ENCODE assay signal across 27 mouse cellular contexts in the genomic region with DNA sequence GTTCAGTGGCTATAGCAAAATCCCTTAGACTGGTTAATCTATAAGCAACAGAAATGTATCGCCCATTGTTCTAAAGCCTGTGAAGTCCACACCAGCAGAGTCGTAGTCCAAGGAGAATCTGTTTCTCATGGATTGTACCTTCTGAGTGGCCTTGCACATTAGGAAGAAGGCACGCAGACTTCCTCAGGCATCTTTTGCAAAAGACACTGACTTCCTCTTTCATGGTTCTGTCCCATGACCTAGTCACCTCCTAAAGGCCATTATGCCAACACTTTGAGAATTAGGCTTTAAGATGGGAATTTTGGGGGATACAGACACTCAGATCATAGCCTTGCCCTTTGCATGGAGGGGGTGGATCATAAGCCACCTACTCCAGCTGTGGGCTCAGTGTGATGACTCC. TPM values are rescaled to one million over a fixed set of nuclear protein-coding genes. Genes with fewer than 3 reads are reported as not detected.
DNase-seq lines count a peak whose midpoint lies in the region; ATAC-seq and TF ChIP-seq lines count a peak whose summit lies in the region.
"Had no signal": no experiment of that assay in that cellular context is flagged by ENCODE, and none has a peak within 500 bp of the region (broad histone marks: within the 10 kb centered on the region; RNA-seq: fewer than 3 reads in every experiment).

No protein-coding gene starts in this region.

- H3K9ac ChIP-seq in heart, embryonic 11.5 days (ENCODE audit: low read depth, low read length) = no peak overlapping the region
- H3K9ac ChIP-seq: embryonic facial prominence, embryonic 12.5 days; embryonic facial prominence, embryonic 15.5 days; forebrain, postnatal 0 days; heart, embryonic 13.5 days; hindbrain, embryonic 14.5 days had no signal

- peak; percentile 80 for DNase-seq in heart, adult 11 months
- DNase-seq in lung, postnatal 36 days = peak; percentile 10
- no peak for DNase-seq in lung, adult 2 months
- no peak for DNase-seq in natural killer cell, adult 2 months (ENCODE audit: low spot score in 2 of 2)
- DNase-seq: adrenal gland, adult 8-10 months; adrenal gland, postnatal 36 days; cerebellum, adult 11 months; cerebellum, adult 2 months; cerebellum, adult 9-11 months; cerebellum, postnatal 25 days; forebrain, postnatal 0 days; gastrocnemius, postnatal 10 days; gastrocnemius, postnatal 36 days; heart, adult 18-20 months; heart, postnatal 14 days; heart, postnatal 4 days had no signal

- no peak overlapping the region for H3K4me2 ChIP-seq in heart, embryonic 11.5 days
- H3K4me2 ChIP-seq: embryonic facial prominence, embryonic 12.5 days; embryonic facial prominence, embryonic 15.5 days; heart, embryonic 13.5 days; hindbrain, embryonic 14.5 days had no signal

- H3K27ac ChIP-seq in heart, embryonic 11.5 days (ENCODE audit: low read depth, low read length) = no peak overlapping the region
- H3K27ac ChIP-seq: embryonic facial prominence, embryonic 12.5 days; embryonic facial prominence, embryonic 15.5 days; heart, embryonic 13.5 days; hindbrain, embryonic 14.5 days; hindbrain, postnatal 0 days had no signal

- no peaks in the 10 kb centered on the region for H3K27me3 ChIP-seq in heart, embryonic 11.5 days (ENCODE audit: control insufficient read depth, insufficient read depth, low read length)
- H3K27me3 ChIP-seq: embryonic facial prominence, embryonic 12.5 days; embryonic facial prominence, embryonic 15.5 days; heart, embryonic 13.5 days had no signal

- ATAC-seq in heart, embryonic 11.5 days (replicated peaks; ENCODE audit: insufficient number of reproducible peaks, low FRiP score, low TSS enrichment) = no peak
- peak; percentile 68 for ATAC-seq in megakaryocyte progenitor cell, adult 5-6 weeks (replicated peaks; ENCODE audit: poor library complexity)
- ATAC-seq in megakaryocyte-erythroid progenitor cell, adult 5-6 weeks (replicated peaks; ENCODE audit: low FRiP score, low TSS enrichment, poor library complexity, severe bottlenecking) = no peak
- ATAC-seq: activated CD4-positive, CD25-positive, alpha-beta regulatory T cell, adult 4 months; forebrain, embryonic 14.5 days; forebrain, postnatal 0 days; hindbrain, postnatal 0 days had no signal

- WGBS in heart, embryonic 11.5 days (ENCODE audit: insufficient replicate concordance) = 87% methylated on average over 3 of the region's 3 CpGs
- 80% methylated on average over 3 of the region's 3 CpGs for WGBS in lung, adult 2 months

- no peak for TF ChIP-seq POLR2A in lung, adult 2 months (IDR thresholded peaks at IDR 0.05; ENCODE audit: borderline replicate concordance, extremely low read depth, low read depth, low read length)

- TF ChIP-seq CTCF in lung, adult 2 months (IDR thresholded peaks at IDR 0.05; ENCODE audit: insufficient read depth, low read length) = no peak

- H3K36me3 ChIP-seq in heart, embryonic 11.5 days (ENCODE audit: control insufficient read depth, insufficient read depth, low read length) = no peaks in the 10 kb centered on the region
- H3K36me3 ChIP-seq: embryonic facial prominence, embryonic 12.5 days; embryonic facial prominence, embryonic 15.5 days; heart, embryonic 13.5 days had no signal

- H3K9me3 ChIP-seq in heart, embryonic 11.5 days (replicated peaks; ENCODE audit: control insufficient read depth, low read length) = no peaks in the 10 kb centered on the region
- H3K9me3 ChIP-seq: embryonic facial prominence, embryonic 12.5 days; embryonic facial prominence, embryonic 15.5 days; heart, embryonic 13.5 days had no signal

- no peak overlapping the region for H3K4me3 ChIP-seq in heart, embryonic 11.5 days (ENCODE audit: low read depth, low read length)
- H3K4me3 ChIP-seq in lung, adult 2 months (replicated peaks; ENCODE audit: extremely low read depth, low read depth, low read length) = no peak overlapping the region
- H3K4me3 ChIP-seq: embryonic facial prominence, embryonic 12.5 days; embryonic facial prominence, embryonic 15.5 days; heart, embryonic 13.5 days had no signal

- no peaks in the 10 kb centered on the region for H3K4me1 ChIP-seq in heart, embryonic 11.5 days (ENCODE audit: control insufficient read depth, insufficient read depth, low read length)
- H3K4me1 ChIP-seq in lung, adult 2 months (ENCODE audit: control insufficient read depth, insufficient read depth, low read length) = no peaks in the 10 kb centered on the region
- H3K4me1 ChIP-seq: embryonic facial prominence, embryonic 12.5 days; embryonic facial prominence, embryonic 15.5 days; heart, embryonic 13.5 days had no signal

RNA-seq across cellular contexts. Expression of gene Kcnk13, which starts 48.5 kb away (rescaled TPM):
- polyA plus RNA-seq in heart, embryonic 11.5 days (2014; fragmentation: Nextera tagmentation; extraction: Ambion mirVana) = 0.17 and 0.37 TPM in 2 replicates
- polyA plus RNA-seq in lung, adult 2 months (2012; rRNA removed) = 2.5 and 3.0 TPM in 2 replicates
- 0.37 and 0.49 TPM in 2 replicates for total RNA-seq in megakaryocyte progenitor cell, adult 5-6 weeks (2015)
- total RNA-seq in megakaryocyte progenitor cell, adult 5-6 weeks (2017) = 0.46 TPM in 1 of 2 replicates, not detected in the other
- total RNA-seq in megakaryocyte-erythroid progenitor cell, adult 5-6 weeks (2014; fragmentation: Nextera tagmentation) = not detected in 2 replicates
- 0.38 TPM in 1 of 2 replicates, not detected in the other for total RNA-seq in megakaryocyte-erythroid progenitor cell, adult 5-6 weeks (2017)
- total RNA-seq: common myeloid progenitor, adult 5-6 weeks had no signal
- polyA plus RNA-seq: activated CD4-positive, CD25-positive, alpha-beta regulatory T cell, adult 4 months had no signal

Comparison
In these comparisons a context has a peak if more than half of its experiments do, and no peak if none do; other contexts are left out.
1. DNase-seq: peak in heart, adult 11 months (single experiment) and lung, postnatal 36 days (single experiment); none in lung, adult 2 months (single experiment) and natural killer cell, adult 2 months (0 of 2).